Mouse (Mus musculus) lung, embryonic 16.5 days (tissue): ENCODE measurements around the gene Ptpro. TPM values are rescaled to one million over a fixed set of nuclear protein-coding genes. Genes with fewer than 3 reads are reported as not detected.
"Not testable (repeated sequence)": the region's sequence is repeated elsewhere in the genome, so short reads cannot be mapped to it uniquely, and the experiment has no call there.

Source experiments
- ATAC-seq: fragments of 200-750 bp; cut with Nextera tagmentation; 2 replicates; pipeline ENCODE4 v1.8.0; 2017; ENCODE audit warnings: low read depth, mild to moderate bottlenecking, moderate library complexity
- H3K27ac ChIP-seq: fragments of 300-500 bp; sonication (generic); 2 replicates; pipeline ENCODE4 v1.5.1; 2014; ENCODE audit warnings: mild to moderate bottlenecking, control low read depth, low read length
- H3K27me3 ChIP-seq: fragments of 300-500 bp; sonication (generic); 2 replicates; pipeline ENCODE4 v1.6.1; 2014; ENCODE audit warnings: low read depth, low read length, mixed read lengths; ENCODE audit not compliant: control insufficient read depth, insufficient read depth
- H3K36me3 ChIP-seq: fragments of 300-500 bp; sonication (generic); 2 replicates; pipeline ENCODE4 v1.6.1; 2014; ENCODE audit warnings: low read length; ENCODE audit not compliant: control insufficient read depth, insufficient read depth
- H3K4me1 ChIP-seq: fragments of 300-500 bp; sonication (generic); replicated peaks from 2 replicates; pipeline ENCODE4 v1.6.1; 2014; ENCODE audit warnings: low read length, mixed read lengths; ENCODE audit not compliant: control insufficient read depth, insufficient read depth
- H3K4me2 ChIP-seq: fragments of 300-500 bp; sonication (generic); 2 replicates; pipeline ENCODE4 v1.6.1; 2014; ENCODE audit warnings: low read depth, low read length, control low read depth
- H3K4me3 ChIP-seq: fragments of 300-500 bp; sonication (generic); 2 replicates; pipeline ENCODE4 v1.5.1; 2014; ENCODE audit warnings: mild to moderate bottlenecking, low read length, control low read depth
- H3K9ac ChIP-seq: fragments of 300-500 bp; sonication (generic); 2 replicates; pipeline ENCODE4 v1.6.1; 2014; ENCODE audit warnings: low read length, control low read depth
- H3K9me3 ChIP-seq: fragments of 300-500 bp; sonication (generic); 2 replicates; pipeline ENCODE4 v1.6.1; 2016; ENCODE audit warnings: low read length; ENCODE audit not compliant: control insufficient read depth
- WGBS: fragments of 180-500 bp; shearing (Covaris S2); extraction: QIAGEN DNeasy Blood & Tissue Kit; methylation state at CpG from one replicate; pipeline ENCODE4 v1.1.7; 2014; 5-methylcytosine and 5-hydroxymethylcytosine counted together
- polyA plus RNA-seq: library from polyadenylated mRNA; unstranded; fragments of >200 nt; fragmentation: Nextera tagmentation; extraction: Ambion mirVana; gene quantifications from 2 replicates; pipeline ENCODE4 v1.2.1, GENCODE M21; 2015

The Ptpro gene
- polyA plus RNA-seq, 1 experiment from 2014 or later: 2.3 TPM

DNA sequence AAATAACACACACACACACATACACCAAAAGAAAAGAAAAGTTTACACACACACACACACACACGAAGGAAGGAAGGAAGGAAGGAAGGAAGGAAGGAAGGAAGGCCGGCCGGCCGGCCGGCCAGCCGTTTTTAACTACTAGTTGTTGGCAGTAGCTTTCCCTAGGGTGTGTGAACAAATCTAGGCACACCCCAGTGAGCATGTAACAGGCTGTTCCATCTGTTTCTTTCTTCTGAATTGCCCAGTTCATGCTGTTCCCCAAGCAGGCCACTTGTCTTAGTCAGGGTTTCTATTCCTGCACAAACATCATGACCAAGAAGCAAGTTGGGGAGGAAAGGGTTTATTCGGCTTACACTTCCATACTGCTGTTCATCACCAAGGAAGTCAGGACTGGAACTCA, 194.0 kb downstream of the Ptpro start:
- H3K9ac ChIP-seq, H3K4me3 ChIP-seq, H3K9me3 ChIP-seq, H3K4me1 ChIP-seq, H3K36me3 ChIP-seq, H3K4me2 ChIP-seq, ATAC-seq, H3K27ac ChIP-seq, H3K27me3 ChIP-seq: not testable (repeated sequence)
- WGBS: 68% methylated on average over 6 of the region's 7 CpGs

DNA sequence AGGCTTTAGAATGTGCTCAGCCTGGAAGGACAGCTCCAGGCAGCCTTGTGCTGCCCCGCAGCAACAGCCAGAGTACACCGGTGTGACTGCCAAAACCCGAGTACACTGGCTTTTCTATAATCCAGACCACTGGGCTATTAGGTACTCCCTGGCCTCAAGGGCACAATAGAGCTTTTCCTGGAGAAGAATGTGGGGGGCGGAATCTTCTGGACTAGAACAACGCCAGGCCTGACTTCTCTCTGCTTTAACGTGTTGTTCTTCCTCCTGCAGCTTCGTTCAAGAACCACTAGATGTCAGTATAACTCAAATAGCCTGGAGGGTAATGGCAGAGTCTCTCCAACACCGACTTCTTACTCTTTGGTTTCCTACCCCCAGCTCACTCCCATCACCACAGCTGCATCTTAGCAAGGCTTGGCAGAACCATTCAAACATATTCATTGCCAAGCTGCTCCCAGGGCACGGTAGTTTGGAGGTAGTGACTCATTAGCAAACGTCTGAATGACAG, 203.5 kb downstream of the Ptpro start:
- WGBS: 8% methylated on average over 10 of the region's 10 CpGs
- peak overlapping the region; percentile 21; the same call in 1 of the 2 replicates for H3K4me2 ChIP-seq
- no peak overlapping the region for H3K27ac ChIP-seq

DNA sequence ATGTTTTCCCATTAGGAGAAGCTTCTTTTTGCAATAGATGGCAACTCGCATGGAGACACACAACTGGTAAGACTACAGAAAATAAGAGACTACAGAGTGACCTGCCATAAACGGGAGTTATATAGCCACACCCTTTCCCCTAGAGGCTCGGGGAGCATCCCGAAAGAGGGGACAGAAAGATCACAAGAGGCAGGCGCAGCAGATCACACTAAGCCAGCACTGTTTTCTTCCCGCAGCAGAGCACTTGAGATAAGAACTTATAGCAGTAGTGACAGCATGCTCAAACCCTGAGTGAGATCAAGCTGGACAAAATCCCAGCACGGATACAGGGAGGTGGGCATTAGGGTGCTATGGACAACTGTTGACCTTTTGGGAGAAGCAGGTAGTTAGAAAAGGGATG, 203.9 kb downstream of the Ptpro start:
- Histone ChIP-seq H3K4me2 (peak overlapping the region; percentile 21; the same call in 1 of the 2 replicates), H3K4me3 (no peak overlapping the region), H3K27me3 (no peaks in the 10 kb centered on the region), H3K27ac (no peak overlapping the region), H3K36me3 (no peaks in the 10 kb centered on the region), H3K9ac (no peak overlapping the region), H3K9me3 (no peaks in the 10 kb centered on the region), H3K4me1 (0 out of 2 replicates have a peak, but pooled peaks cover 5% of the 10 kb centered on the region)
- peak; percentile 41 for ATAC-seq
- 33% methylated on average over 7 of the region's 7 CpGs for WGBS

More for the DNA sequence above, 203.5 kb downstream of the Ptpro start:
- no peaks in the 10 kb centered on the region for H3K27me3 ChIP-seq
- no peaks in the 10 kb centered on the region for H3K36me3 ChIP-seq
- H3K9ac ChIP-seq: no peak overlapping the region
- no peaks in the 10 kb centered on the region for H3K9me3 ChIP-seq
- peak; percentile 88 for ATAC-seq
- H3K4me3 ChIP-seq: no peak overlapping the region
- 0 out of 2 replicates have a peak, but pooled peaks cover 5% of the 10 kb centered on the region for H3K4me1 ChIP-seq

GRCm38 (mm10) chr6:137457210-137457609, 205.1 kb downstream of the Ptpro start:
- H3K27ac ChIP-seq: no peak overlapping the region
- 17% methylated on average over 7 of the region's 7 CpGs for WGBS
- H3K4me1 ChIP-seq: 0 out of 2 replicates have a peak, but pooled peaks cover 5% of the 10 kb centered on the region
- no peaks in the 10 kb centered on the region for H3K9me3 ChIP-seq
- H3K36me3 ChIP-seq: no peaks in the 10 kb centered on the region
- no peak overlapping the region for H3K9ac ChIP-seq
- no peaks in the 10 kb centered on the region for H3K27me3 ChIP-seq
- H3K4me2 ChIP-seq: no peak overlapping the region
- H3K4me3 ChIP-seq: no peak overlapping the region
- ATAC-seq: no peak

DNA sequence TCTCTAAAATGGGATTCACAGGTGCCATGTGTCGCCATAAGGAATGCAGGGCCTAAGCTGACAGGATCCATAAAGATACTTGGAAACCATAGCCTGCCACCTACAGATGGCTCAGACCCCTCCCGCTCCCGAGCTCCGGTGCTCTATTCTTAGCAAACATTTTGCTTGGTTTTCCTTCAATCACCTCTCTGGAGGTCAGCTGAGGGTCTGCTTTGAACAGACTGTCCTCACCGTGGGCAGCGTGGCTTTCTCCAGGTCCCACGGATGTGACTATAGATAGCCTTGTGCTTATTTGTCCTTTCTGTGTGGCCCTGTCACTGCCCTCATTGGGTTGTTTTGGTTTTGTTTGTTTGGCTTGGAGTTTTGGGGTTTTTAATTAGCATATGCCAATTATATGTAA, 206.0 kb downstream of the Ptpro start:
- Histone ChIP-seq H3K9ac (no peak overlapping the region), H3K27me3 (no peaks in the 10 kb centered on the region), H3K4me2 (no peak overlapping the region), H3K4me1 (0 out of 2 replicates have a peak, but pooled peaks cover 5% of the 10 kb centered on the region), H3K27ac (no peak overlapping the region), H3K36me3 (no peaks in the 10 kb centered on the region), H3K4me3 (no peak overlapping the region), H3K9me3 (no peaks in the 10 kb centered on the region)
- ATAC-seq: no peak
- WGBS: 54% methylated on average over 7 of the region's 7 CpGs

GRCm38 (mm10) chr6:137463771-137464170, 211.7 kb downstream of the Ptpro start:
- Histone ChIP-seq H3K27me3 (no peaks in the 10 kb centered on the region), H3K36me3 (no peaks in the 10 kb centered on the region), H3K4me1 (no peaks in the 10 kb centered on the region; the same call in 1 of the 2 replicates), H3K9me3 (no peaks in the 10 kb centered on the region), H3K27ac (no peak overlapping the region), H3K4me2 (no peak overlapping the region), H3K9ac (no peak overlapping the region), H3K4me3 (no peak overlapping the region)
- ATAC-seq: no peak
- 84% methylated on average over 5 of the region's 5 CpGs for WGBS

DNA sequence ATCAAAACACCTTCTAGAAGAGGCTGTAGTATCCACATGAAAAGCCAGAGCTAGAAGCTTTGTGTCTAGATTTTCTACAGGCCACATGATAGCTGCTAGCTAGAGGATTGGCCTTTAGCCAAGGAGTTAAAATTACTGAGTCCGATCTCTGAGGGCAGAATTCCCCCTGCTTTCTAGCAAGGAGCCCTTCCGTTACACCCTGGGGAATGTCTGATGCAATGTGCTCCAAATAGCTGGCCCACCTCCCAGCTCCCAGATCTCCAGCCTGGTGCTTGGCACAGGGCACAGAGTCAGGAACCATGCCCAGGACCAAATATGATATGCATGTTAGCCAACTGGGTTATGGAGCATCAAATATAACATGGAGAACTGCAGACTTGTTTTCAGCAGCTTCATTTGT, 213.1 kb downstream of the Ptpro start:
- Histone ChIP-seq H3K36me3 (no peaks in the 10 kb centered on the region), H3K27me3 (no peaks in the 10 kb centered on the region), H3K4me3 (no peak overlapping the region), H3K4me2 (no peak overlapping the region), H3K4me1 (peaks cover 2% of the 10 kb centered on the region), H3K9me3 (no peaks in the 10 kb centered on the region), H3K27ac (no peak overlapping the region), H3K9ac (no peak overlapping the region)
- WGBS: 7% methylated on average over 2 of the region's 2 CpGs
- peak; percentile 84 for ATAC-seq

DNA sequence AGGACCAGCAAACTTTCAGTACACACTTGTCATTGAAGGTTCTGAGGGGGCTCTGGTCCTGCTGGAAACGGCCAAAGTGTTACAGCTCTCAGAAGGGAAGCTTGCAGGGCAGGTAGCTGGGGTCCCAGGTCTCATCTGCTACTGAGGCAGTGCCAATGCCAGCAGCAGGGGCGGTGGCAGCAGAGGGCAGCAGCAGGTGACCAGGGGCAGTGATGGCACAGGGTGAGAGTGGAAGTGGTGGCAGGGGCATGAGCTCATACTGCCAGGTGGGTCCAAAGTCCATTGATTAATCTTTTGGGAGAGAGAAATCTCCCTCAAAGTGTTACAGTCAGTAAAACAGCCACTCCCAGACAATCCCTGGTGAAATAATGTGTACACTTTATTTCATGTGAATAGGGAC, 214.1 kb downstream of the Ptpro start:
- H3K9me3 ChIP-seq: no peaks in the 10 kb centered on the region
- no peak for ATAC-seq
- 74% methylated on average over 2 of the region's 2 CpGs for WGBS
- no peak overlapping the region for H3K27ac ChIP-seq
- peaks cover 12% of the 10 kb centered on the region for H3K4me1 ChIP-seq
- H3K27me3 ChIP-seq: no peaks in the 10 kb centered on the region
- H3K4me2 ChIP-seq: no peak overlapping the region
- H3K4me3 ChIP-seq: no peak overlapping the region
- no peak overlapping the region for H3K9ac ChIP-seq
- H3K36me3 ChIP-seq: no peaks in the 10 kb centered on the region

DNA sequence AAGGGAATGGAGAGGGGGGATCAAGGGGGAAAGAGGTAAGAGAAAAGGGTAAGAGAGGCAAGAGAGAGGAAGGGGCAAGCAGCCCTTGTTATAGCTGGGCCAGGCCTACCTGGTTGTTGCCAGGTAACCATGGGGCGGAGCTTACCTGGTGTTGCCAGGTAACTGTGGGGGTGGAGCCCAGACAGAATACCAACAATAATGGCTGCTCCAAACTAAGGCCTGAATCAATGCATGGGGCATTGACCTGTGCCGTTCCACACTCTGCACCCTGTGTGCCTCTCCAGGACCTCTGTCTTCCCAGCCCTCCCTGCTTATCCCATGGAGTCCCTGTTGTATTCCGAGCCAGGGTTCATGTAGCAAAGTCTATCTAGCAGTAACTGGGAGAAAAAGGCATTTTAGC, 215.6 kb downstream of the Ptpro start:
- Histone ChIP-seq H3K4me3 (no peak overlapping the region), H3K27me3 (no peaks in the 10 kb centered on the region), H3K27ac (no peak overlapping the region), H3K9ac (no peak overlapping the region), H3K36me3 (no peaks in the 10 kb centered on the region), H3K9me3 (no peaks in the 10 kb centered on the region), H3K4me1 (peaks cover 13% of the 10 kb centered on the region), H3K4me2 (no peak overlapping the region)
- 83% methylated on average over 3 of the region's 3 CpGs for WGBS
- ATAC-seq: no peak

DNA sequence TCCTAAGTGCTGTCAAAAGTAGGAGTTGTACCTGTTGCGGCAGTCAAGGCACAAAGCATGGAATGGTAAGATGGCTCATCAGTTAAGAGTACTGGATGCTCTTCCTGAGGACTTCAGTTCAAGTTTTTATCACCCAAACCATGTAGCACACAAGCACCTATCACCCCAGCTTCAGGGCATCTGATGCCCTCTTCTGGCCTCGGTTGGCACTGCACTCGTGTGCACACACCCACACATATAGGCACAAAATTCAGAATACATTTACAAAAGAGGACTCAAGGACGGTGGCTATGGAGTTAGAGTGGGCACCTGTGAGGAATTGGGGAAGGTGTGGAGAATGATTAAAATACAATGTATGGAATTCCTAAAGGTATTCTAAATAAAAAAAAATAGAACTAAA, 217.4 kb downstream of the Ptpro start:
- no peak overlapping the region for H3K4me3 ChIP-seq

More for the DNA sequence above, 217.4 kb downstream of the Ptpro start:
- Histone ChIP-seq H3K4me2 (no peak overlapping the region), H3K27me3 (no peaks in the 10 kb centered on the region), H3K27ac (no peak overlapping the region), H3K36me3 (no peaks in the 10 kb centered on the region), H3K9ac (no peak overlapping the region), H3K4me1 (peaks cover 13% of the 10 kb centered on the region), H3K9me3 (no peaks in the 10 kb centered on the region)
- WGBS: 98% methylated on average over 4 of the region's 4 CpGs
- ATAC-seq: no peak
